Mouse (Mus musculus) heart, embryonic 11.5 days (tissue): Measurements from ENCODE around the gene Alg3. TPM values are rescaled to one million over a fixed set of nuclear protein-coding genes. Genes with fewer than 3 reads are reported as not detected.

Source experiments
- ATAC-seq: fragments of 200-750 bp; cut with Nextera tagmentation; replicated peaks from 2 replicates; pipeline ENCODE4 v1.8.0; 2017; ENCODE audit warnings: moderate library complexity; ENCODE audit not compliant: insufficient number of reproducible peaks, low FRiP score, low TSS enrichment
- H3K27ac ChIP-seq: fragments of 300-500 bp; sonication (generic); 2 replicates; pipeline ENCODE4 v1.5.1; 2014; ENCODE audit warnings: mild to moderate bottlenecking, low read depth, low read length
- H3K27me3 ChIP-seq: fragments of 300-500 bp; sonication (generic); 2 replicates; pipeline ENCODE4 v1.6.1; 2014; ENCODE audit warnings: mild to moderate bottlenecking, low read length, mixed read lengths; ENCODE audit not compliant: control insufficient read depth, insufficient read depth
- H3K36me3 ChIP-seq: fragments of 300-500 bp; sonication (generic); 2 replicates; pipeline ENCODE4 v1.6.1; 2014; ENCODE audit warnings: mild to moderate bottlenecking, low read length, moderate library complexity, mixed read lengths; ENCODE audit not compliant: control insufficient read depth, insufficient read depth
- H3K4me1 ChIP-seq: fragments of 300-500 bp; sonication (generic); 2 replicates; pipeline ENCODE4 v1.6.1; 2014; ENCODE audit warnings: low read length; ENCODE audit not compliant: control insufficient read depth, insufficient read depth
- H3K4me2 ChIP-seq: fragments of 300-500 bp; sonication (generic); 2 replicates; pipeline ENCODE4 v1.6.1; 2014; ENCODE audit warnings: mild to moderate bottlenecking, moderate library complexity
- H3K4me3 ChIP-seq: fragments of 300-500 bp; sonication (generic); 2 replicates; pipeline ENCODE4 v1.5.1; 2014; ENCODE audit warnings: low read depth, low read length
- H3K9ac ChIP-seq: fragments of 300-500 bp; sonication (generic); 2 replicates; pipeline ENCODE4 v1.6.1; 2014; ENCODE audit warnings: mild to moderate bottlenecking, low read depth, low read length, moderate library complexity
- H3K9me3 ChIP-seq: fragments of 300-500 bp; sonication (generic); replicated peaks from 2 replicates; pipeline ENCODE4 v1.6.1; 2016; ENCODE audit warnings: low read length; ENCODE audit not compliant: control insufficient read depth
- WGBS: fragments of 180-500 bp; shearing (Covaris S2); extraction: QIAGEN DNeasy Blood & Tissue Kit; methylation state at CpG from one replicate; pipeline ENCODE4 v1.1.7; 2014; ENCODE audit not compliant: insufficient replicate concordance; 5-methylcytosine and 5-hydroxymethylcytosine counted together
- polyA plus RNA-seq: library from polyadenylated mRNA; unstranded; fragments of >200 nt; fragmentation: Nextera tagmentation; extraction: Ambion mirVana; gene quantifications from 2 replicates; pipeline ENCODE4 v1.2.1, GENCODE M21; 2014

The Alg3 gene
- 39.5 and 41.3 TPM in 2 replicates for polyA plus RNA-seq

DNA sequence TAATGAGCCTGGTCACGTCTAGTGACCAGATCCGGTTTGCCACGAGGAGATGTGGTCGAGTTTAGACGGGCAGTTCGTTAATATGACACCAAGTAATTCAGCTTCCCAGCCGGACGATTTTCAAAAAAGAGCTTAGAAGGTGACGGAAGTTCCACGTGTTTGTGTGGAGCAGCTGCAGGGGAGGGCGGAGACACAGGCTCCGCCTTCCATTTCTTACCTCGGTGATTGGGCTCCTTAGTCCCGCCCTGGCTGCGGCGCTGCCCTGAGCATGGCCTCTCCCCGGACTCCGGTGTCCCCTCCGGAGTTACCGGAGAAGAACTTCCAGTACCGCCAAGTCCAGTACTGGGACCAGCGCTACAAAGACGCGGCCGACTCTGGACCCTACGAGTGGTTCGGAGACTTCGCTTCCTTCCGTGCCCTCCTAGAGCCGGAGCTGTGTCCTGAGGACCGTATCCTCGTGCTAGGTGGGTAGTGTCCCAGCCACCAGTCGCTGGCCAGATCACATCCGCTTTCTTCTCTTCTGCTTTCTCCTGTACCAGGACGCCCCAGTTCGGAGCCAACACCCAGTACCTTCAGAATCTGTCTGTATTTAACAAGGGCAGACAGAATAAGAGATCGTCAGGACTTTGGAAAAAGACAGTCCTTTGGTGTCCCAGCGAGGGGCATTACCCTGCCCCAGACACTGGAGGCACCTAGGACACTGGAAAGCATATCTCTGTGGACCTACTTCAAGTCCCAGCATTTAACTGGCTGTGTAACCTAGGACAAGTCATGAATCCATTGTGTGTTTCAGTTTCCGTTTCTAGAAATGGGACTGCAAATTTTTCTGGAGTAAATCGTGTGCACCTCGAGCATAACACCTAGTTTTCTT is at the start of gene Alg3, which contains the start of the genes Eef1akmt4 and Gm49333:
Alg3 (minus strand) TSS at position 379 of the 871 bp plus-strand sequence.
Eef1akmt4 (plus strand) TSS at position 237 of the 871 bp plus-strand sequence.
Gm49333 (plus strand) TSS at position 254 of the 871 bp plus-strand sequence.
- peak; percentile 94 for ATAC-seq
- H3K4me1 ChIP-seq: peaks cover 10% of the 10 kb centered on the region
- H3K4me2 ChIP-seq: peak within 1 kb of the TSS; percentile 94
- H3K4me3 ChIP-seq: peak within 1 kb of the TSS; percentile 88
- H3K9me3 ChIP-seq: no peaks in the 10 kb centered on the region
- H3K27me3 ChIP-seq: no peaks in the 10 kb centered on the region
- peaks cover 3% of the 10 kb centered on the region; the same call in 1 of the 2 replicates for H3K36me3 ChIP-seq
- 2% methylated on average over 41 of the region's 41 CpGs for WGBS
- peak within 1 kb of the TSS; percentile 80 for H3K27ac ChIP-seq
- peak within 1 kb of the TSS; percentile 93 for H3K9ac ChIP-seq

- ATAC-seq: no peak
- Histone ChIP-seq H3K4me2 (no peak overlapping the region), H3K27me3 (no peaks in the 10 kb centered on the region), H3K36me3 (peaks cover 53% of the 10 kb centered on the region), H3K27ac (no peak overlapping the region), H3K4me3 (no peak overlapping the region), H3K9ac (no peak overlapping the region), H3K9me3 (no peaks in the 10 kb centered on the region), H3K4me1 (peaks cover 2% of the 10 kb centered on the region)
- WGBS: 89% methylated on average over 4 of the region's 4 CpGs
These were observed 46.1 kb upstream of the Alg3 start for GRCm38 (mm10) chr16:20657661-20658060.

DNA sequence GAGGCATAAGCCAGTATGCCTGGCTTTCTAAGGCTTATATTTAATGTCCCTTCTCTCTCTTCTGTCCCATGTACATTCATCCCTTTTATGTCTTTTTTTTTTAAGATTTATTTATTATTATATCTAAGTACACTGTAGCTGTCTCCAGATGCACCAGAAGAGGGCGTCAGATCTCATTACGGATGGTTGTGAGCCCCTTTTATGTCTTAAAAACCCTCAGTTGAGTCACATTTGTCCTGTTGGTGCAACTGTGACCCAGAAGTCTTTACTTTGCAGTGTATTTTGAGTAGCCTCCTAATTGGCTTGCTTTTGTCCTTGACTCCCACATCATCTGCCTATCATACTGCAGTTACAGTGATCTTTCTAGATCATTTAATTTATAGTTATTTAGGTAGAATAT is 41.8 kb upstream of the Alg3 start:
- Histone ChIP-seq H3K4me2 (0 out of 2 replicates have a peak overlapping the region, but pooled peaks have one; percentile 7), H3K4me3 (no peak overlapping the region), H3K9ac (no peak overlapping the region), H3K27ac (no peak overlapping the region), H3K4me1 (peaks cover 8% of the 10 kb centered on the region), H3K9me3 (no peaks in the 10 kb centered on the region), H3K36me3 (peaks cover 18% of the 10 kb centered on the region), H3K27me3 (0 out of 2 replicates have a peak, but pooled peaks cover 2% of the 10 kb centered on the region)
- 53% methylated on average over 2 of the region's 2 CpGs for WGBS
- no peak for ATAC-seq

GRCm38 (mm10) chr16:20651947-20652310 is 40.4 kb upstream of the Alg3 start:
- Histone ChIP-seq H3K36me3 (peaks cover 11% of the 10 kb centered on the region), H3K9ac (peak overlapping the region; percentile 91), H3K4me3 (peak overlapping the region; percentile 94), H3K27me3 (0 out of 2 replicates have a peak, but pooled peaks cover 2% of the 10 kb centered on the region), H3K9me3 (no peaks in the 10 kb centered on the region), H3K27ac (no peak overlapping the region; the same call in 1 of the 2 replicates), H3K4me1 (peaks cover 8% of the 10 kb centered on the region), H3K4me2 (peak overlapping the region; percentile 86)
- 8% methylated on average over 12 of the region's 12 CpGs for WGBS
- ATAC-seq: no peak

DNA sequence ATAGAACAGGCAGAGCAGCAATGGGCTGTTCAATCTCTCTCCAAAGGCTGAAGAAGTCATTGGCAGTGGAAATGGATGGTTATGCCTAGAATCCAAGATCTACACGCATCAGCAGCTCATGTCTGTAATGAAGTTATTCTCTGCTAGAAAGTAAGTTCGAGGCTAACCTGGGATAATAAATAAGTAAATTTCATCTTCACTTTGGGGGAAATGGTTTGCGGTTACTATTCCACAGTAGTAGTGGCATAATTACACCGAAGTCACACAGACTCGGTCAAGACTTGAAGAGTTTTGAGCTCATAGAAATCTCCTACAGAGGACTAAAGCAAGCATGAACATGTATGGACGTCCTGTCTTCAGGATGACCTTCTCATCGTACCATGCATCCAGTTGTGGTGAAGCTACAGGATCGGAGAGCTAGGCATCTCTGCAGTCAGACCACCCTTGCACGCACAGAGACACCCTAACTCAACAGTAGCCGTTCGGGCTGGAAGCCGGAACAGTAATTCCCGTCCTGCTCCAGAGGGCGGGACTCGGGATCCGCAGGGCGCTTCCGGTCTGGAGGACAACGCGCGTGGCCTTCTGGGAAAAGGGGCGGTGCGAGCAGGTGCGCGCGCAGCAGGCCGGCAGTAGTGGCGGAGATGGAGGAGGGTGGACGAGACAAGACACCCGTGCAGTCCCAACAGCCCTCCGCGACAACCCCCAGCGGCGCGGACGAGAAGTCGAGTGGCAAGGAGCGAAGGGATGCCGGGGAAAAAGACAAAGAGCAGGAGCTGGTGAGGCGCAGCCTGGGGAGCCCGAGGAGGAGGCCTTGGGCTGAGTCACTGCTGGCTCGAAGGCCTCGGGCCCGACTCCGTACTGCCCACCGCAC is 39.8 kb upstream of the Alg3 start, which contains the start of gene Psmd2:
Psmd2 (plus strand) TSS at position 577 of the 871 bp plus-strand sequence.
- Histone ChIP-seq H3K9ac (peak within 1 kb of the TSS; percentile 91), H3K9me3 (no peaks in the 10 kb centered on the region), H3K27ac (peak within 1 kb of the TSS; percentile 71), H3K4me2 (peak within 1 kb of the TSS; percentile 86), H3K27me3 (0 out of 2 replicates have a peak, but pooled peaks cover 2% of the 10 kb centered on the region), H3K36me3 (peaks cover 9% of the 10 kb centered on the region), H3K4me3 (peak within 1 kb of the TSS; percentile 94), H3K4me1 (peaks cover 8% of the 10 kb centered on the region)
- peak; percentile 92 for ATAC-seq
- 3% methylated on average over 46 of the region's 46 CpGs for WGBS

GRCm38 (mm10) chr16:20643911-20644310 is 32.4 kb upstream of the Alg3 start:
- H3K9ac ChIP-seq: no peak overlapping the region
- no peak overlapping the region for H3K27ac ChIP-seq
- no peak overlapping the region for H3K4me2 ChIP-seq
- no peaks in the 10 kb centered on the region for H3K4me1 ChIP-seq
- ATAC-seq: no peak
- WGBS: 81% methylated on average over 7 of the region's 7 CpGs
- H3K36me3 ChIP-seq: no peaks in the 10 kb centered on the region
- no peak overlapping the region for H3K4me3 ChIP-seq
- H3K27me3 ChIP-seq: no peaks in the 10 kb centered on the region; the same call in 1 of the 2 replicates
- H3K9me3 ChIP-seq: no peaks in the 10 kb centered on the region

DNA sequence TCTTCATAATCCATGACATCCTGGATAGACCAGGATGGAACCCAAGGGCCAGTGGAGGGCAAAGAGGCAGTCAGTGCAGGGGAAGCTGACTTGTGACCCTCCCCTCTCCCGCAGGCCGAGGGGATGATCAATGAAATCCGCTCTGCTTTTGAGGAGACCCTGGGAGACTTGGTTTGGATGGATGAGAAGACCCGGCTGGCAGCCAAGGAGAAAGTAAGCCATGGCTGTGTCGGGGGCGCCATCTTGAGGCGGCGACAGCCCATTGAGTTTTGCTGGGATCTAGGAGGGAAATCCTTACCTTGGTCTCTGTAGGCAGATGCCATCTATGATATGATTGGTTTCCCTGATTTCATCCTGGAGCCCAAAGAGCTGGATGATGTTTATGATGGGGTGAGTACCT is 30.6 kb upstream of the Alg3 start:
- H3K4me3 ChIP-seq: no peak overlapping the region
- ATAC-seq: no peak
- no peak overlapping the region for H3K4me2 ChIP-seq
- no peaks in the 10 kb centered on the region for H3K4me1 ChIP-seq
- WGBS: 4% methylated on average over 8 of the region's 8 CpGs
- H3K9me3 ChIP-seq: no peaks in the 10 kb centered on the region
- H3K9ac ChIP-seq: no peak overlapping the region
- H3K27ac ChIP-seq: no peak overlapping the region
- no peaks in the 10 kb centered on the region; the same call in 1 of the 2 replicates for H3K27me3 ChIP-seq
- no peaks in the 10 kb centered on the region for H3K36me3 ChIP-seq

GRCm38 (mm10) chr16:20638367-20638766 is 26.8 kb upstream of the Alg3 start:
- Histone ChIP-seq H3K4me3 (no peak overlapping the region), H3K36me3 (no peaks in the 10 kb centered on the region), H3K4me1 (no peaks in the 10 kb centered on the region), H3K4me2 (no peak overlapping the region), H3K27me3 (no peaks in the 10 kb centered on the region), H3K9me3 (no peaks in the 10 kb centered on the region), H3K9ac (no peak overlapping the region), H3K27ac (no peak overlapping the region)
- no peak for ATAC-seq
- WGBS: 77% methylated on average over 8 of the region's 8 CpGs
